Mouse (Mus musculus) bone marrow, adult 2 months (tissue): ENCODE results near the gene Dennd2d.

ENCODE experiments used
- CTCF ChIP-seq: fragments of 200-500 bp; IDR thresholded peaks from 2 replicates; pipeline ENCODE4 v1.5.1; 2011; ENCODE audit warnings: low read length, control low read depth; ENCODE audit not compliant: control insufficient read depth, insufficient read depth
- POLR2A ChIP-seq: fragments of 200-500 bp; IDR thresholded peaks from 2 replicates; pipeline ENCODE4 v1.6.1; 2011; ENCODE audit warnings: low read depth, mild to moderate bottlenecking, control low read depth, low read length, borderline replicate concordance; ENCODE audit not compliant: control insufficient read depth

- peak; percentile 27; the same call in 1 of the 2 replicates for TF ChIP-seq CTCF
- peak; percentile 50; the same call in 1 of the 2 replicates for TF ChIP-seq POLR2A
These were observed at the start of gene Dennd2d for GRCm38 (mm10) chr3:106482281-106483081.
